8 mouse cellular contexts compared by ENCODE assay signal in the genomic region with DNA sequence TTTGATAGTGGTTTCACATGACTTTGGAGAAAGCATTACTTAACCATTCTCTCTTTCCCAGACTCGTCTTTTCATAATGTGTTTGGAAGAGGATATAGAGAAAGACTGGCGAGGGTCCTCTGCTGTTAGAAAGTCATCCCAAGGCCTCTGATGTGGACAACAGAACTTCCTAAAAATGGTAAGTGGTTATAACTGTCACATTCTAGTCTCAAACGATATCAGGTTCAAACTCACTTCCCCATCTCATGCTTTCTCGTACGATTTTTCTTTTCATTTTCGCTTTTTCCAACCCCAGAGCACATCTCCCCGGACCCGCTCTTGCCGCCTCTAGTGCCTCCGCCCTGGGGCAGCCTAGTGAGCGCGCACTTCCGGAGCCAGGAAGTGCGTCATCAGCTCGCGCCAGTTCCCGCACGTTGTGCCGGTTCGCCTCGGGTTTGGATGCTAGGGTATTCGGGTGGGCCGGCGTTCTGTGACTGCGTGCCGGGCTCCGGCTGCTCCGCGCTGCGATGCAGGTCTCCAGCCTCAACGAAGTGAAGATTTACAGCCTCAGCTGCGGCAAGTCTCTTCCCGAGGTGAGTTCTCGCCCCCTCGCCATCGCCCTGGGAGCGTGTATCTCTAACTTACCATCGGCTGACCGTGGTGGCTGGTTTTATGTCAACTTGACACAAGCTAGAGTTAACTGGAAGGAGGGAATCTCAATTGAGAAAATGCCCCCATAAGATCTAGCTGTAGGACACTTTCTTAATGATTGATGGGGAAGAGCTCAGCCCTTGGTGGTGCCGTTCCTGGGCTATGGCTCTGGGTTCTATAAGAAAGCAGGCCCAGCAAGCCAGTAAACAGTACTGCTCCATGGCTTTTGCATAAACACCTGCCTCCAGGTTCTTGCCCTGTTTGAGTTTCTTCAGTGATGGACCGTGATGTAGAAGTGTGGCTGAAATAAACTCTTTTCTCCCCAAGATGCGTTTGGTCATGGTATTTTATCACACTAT. TPM values are rescaled to one million over a fixed set of nuclear protein-coding genes. Genes with fewer than 3 reads are reported as not detected.
A peak's percentile ranks its signal among the peaks of the same experiment; 100 is the strongest.
DNase-seq lines count a peak whose midpoint lies in the region; ATAC-seq and TF ChIP-seq lines count a peak whose summit lies in the region.

Gene Nol10, plus strand, starts transcription at position 411 of the 989 bp plus-strand sequence.

- H3K36me3 ChIP-seq in ES-Bruce4 (ENCODE audit: control insufficient read depth, insufficient read depth, low read length, poor library complexity, severe bottlenecking), result peaks cover 21% of the 10 kb centered on the region
- H3K36me3 ChIP-seq in forebrain, embryonic 14.5 days (ENCODE audit: control insufficient read depth, insufficient read depth, low read length), result peaks cover 20% of the 10 kb centered on the region

- intact Hi-C loops in heart, postnatal 25 days (cut with DNase I), result loop anchor here (5.0 kb wide), 2 partner anchors 81 to 199 kb away; partner anchors contain the start of gene Pdia6

- no peaks in the 10 kb centered on the region for H3K27me3 ChIP-seq in ES-Bruce4 (ENCODE audit: control insufficient read depth, insufficient read depth, low read length, poor library complexity, severe bottlenecking)
- H3K27me3 ChIP-seq in forebrain, embryonic 14.5 days (replicated peaks; ENCODE audit: control insufficient read depth, insufficient read depth, low read length), result no peaks in the 10 kb centered on the region

- no peaks in the 10 kb centered on the region for H3K9me3 ChIP-seq in ES-Bruce4 (replicated peaks; ENCODE audit: control insufficient read depth, insufficient read depth, low read length, poor library complexity, severe bottlenecking)
- H3K9me3 ChIP-seq in forebrain, embryonic 14.5 days (replicated peaks; ENCODE audit: control insufficient read depth, low read length), result no peaks in the 10 kb centered on the region

- peak within 1 kb of the TSS; percentile 96 for H3K4me3 ChIP-seq in ES-Bruce4 (ENCODE audit: low read depth, low read length)
- H3K4me3 ChIP-seq in forebrain, embryonic 14.5 days (ENCODE audit: low read depth, low read length), result peak within 1 kb of the TSS; percentile 80
- peak within 1 kb of the TSS; percentile 94 for H3K4me3 ChIP-seq in lung, adult 2 months (replicated peaks; ENCODE audit: extremely low read depth, low read depth, low read length)

- no peaks in the 10 kb centered on the region for H3K4me1 ChIP-seq in ES-Bruce4 (ENCODE audit: control insufficient read depth, insufficient read depth, low read length)
- peaks cover 9% of the 10 kb centered on the region; the same call in 1 of the 2 replicates for H3K4me1 ChIP-seq in forebrain, embryonic 14.5 days (ENCODE audit: control insufficient read depth, insufficient read depth, low read length)
- H3K4me1 ChIP-seq in lung, adult 2 months (ENCODE audit: control insufficient read depth, insufficient read depth, low read length), result peaks cover 4% of the 10 kb centered on the region; the same call in 1 of the 2 replicates

- no peak for TF ChIP-seq CTCF in ES-Bruce4 (IDR thresholded peaks at IDR 0.05; ENCODE audit: low read depth, low read length)
- no peak for TF ChIP-seq CTCF in lung, adult 2 months (IDR thresholded peaks at IDR 0.05; ENCODE audit: insufficient read depth, low read length)

- peak within 1 kb of the TSS; percentile 76 for H3K4me2 ChIP-seq in forebrain, embryonic 14.5 days (ENCODE audit: low read length)

- TF ChIP-seq POLR2A in ES-Bruce4 (IDR thresholded peaks at IDR 0.05; ENCODE audit: insufficient read depth, low read length), result peak; percentile 87
- TF ChIP-seq POLR2A in lung, adult 2 months (IDR thresholded peaks at IDR 0.05; ENCODE audit: borderline replicate concordance, extremely low read depth, low read depth, low read length), result peak; percentile 93

- H3K27ac ChIP-seq in ES-Bruce4 (ENCODE audit: insufficient read depth, low read length), result no peak within 1 kb of the TSS
- H3K27ac ChIP-seq in forebrain, embryonic 14.5 days (ENCODE audit: low read depth, low read length), result no peak within 1 kb of the TSS

- peak; percentile 93 for ATAC-seq in cerebellum, adult (ENCODE audit: insufficient number of reproducible peaks, low FRiP score, low TSS enrichment)
- ATAC-seq in forebrain, embryonic 14.5 days, result peak; percentile 99
- ATAC-seq in neutrophil, adult 5-6 weeks (ENCODE audit: extremely low read depth, insufficient number of reproducible peaks, low FRiP score, poor library complexity, severe bottlenecking), result peak; percentile 97

- under 1% methylated on average over 42 of the region's 42 CpGs for WGBS in forebrain, embryonic 14.5 days
- WGBS in lung, adult 2 months, result under 1% methylated on average over 42 of the region's 42 CpGs

- no peak for TF ChIP-seq EP300 in ES-Bruce4 (IDR thresholded peaks at IDR 0.05; ENCODE audit: insufficient read depth, low read depth, low read length)

- H3K9ac ChIP-seq in ES-Bruce4 (ENCODE audit: low read depth, poor library complexity, severe bottlenecking), result peak within 1 kb of the TSS; percentile 78
- peak within 1 kb of the TSS; percentile 69 for H3K9ac ChIP-seq in forebrain, embryonic 14.5 days (ENCODE audit: low read length)

- peak; percentile 96 for DNase-seq in forebrain, embryonic 14.5 days (ENCODE audit: low spot score)
- DNase-seq in heart, postnatal 25 days (ENCODE audit: low spot score), result peak; percentile 73
- peak; percentile 84 to 94 for DNase-seq in layer of hippocampus, adult 18-20 months (ENCODE audit: low spot score in 2 of 2)
- peak; percentile 88 for DNase-seq in lung, adult 2 months
- DNase-seq in thymus, adult 18-20 months, result peak; percentile 64 to 71

RNA-seq across cellular contexts. Expression of gene Nol10, which starts in this region (rescaled TPM):
- polyA plus RNA-seq in ES-Bruce4 (2011; ENCODE audit: insufficient read depth, insufficient read length, low read depth, missing spikeins), result 60.5 and 61.6 TPM in 2 replicates
- polyA plus RNA-seq in forebrain, embryonic 14.5 days (2014; fragmentation: Nextera tagmentation; extraction: Ambion mirVana), result 19.5 and 19.6 TPM in 2 replicates
- 1 to 10 TPM; 7.1 TPM for total RNA-seq in heart, postnatal 25 days (2021)
- total RNA-seq in layer of hippocampus, adult 18-20 months (2021), result 10 to 100 TPM; 19.5 to 19.7 TPM
- polyA plus RNA-seq in lung, adult 2 months (2012; rRNA removed), result 2.5 and 3.7 TPM in 2 replicates
- total RNA-seq in neutrophil, adult 5-6 weeks (2017), result 7.4 and 8.2 TPM in 2 replicates
